ENCODE assay signal across 9 mouse cellular contexts in genomic region chr19:9033412-9034340, GRCm38 (mm10). TPM values are rescaled to one million over a fixed set of nuclear protein-coding genes. Genes with fewer than 3 reads are reported as not detected.
A peak's percentile ranks its signal among the peaks of the same experiment; 100 is the strongest.
DNase-seq lines count a peak whose midpoint lies in the region; ATAC-seq and TF ChIP-seq lines count a peak whose summit lies in the region.
"Had no signal": no experiment of that assay in that cellular context is flagged by ENCODE, and none has a peak within 500 bp of the region (broad histone marks: within the 10 kb centered on the region; RNA-seq: fewer than 3 reads in every experiment).

No protein-coding gene starts in this region.

- TF ChIP-seq POLR2A in kidney, adult 2 months (IDR thresholded peaks at IDR 0.05; ENCODE audit: low read depth, low read length): no peak

- no peaks in the 10 kb centered on the region for H3K9me3 ChIP-seq in kidney, embryonic 14.5 days (ENCODE audit: control insufficient read depth, low read length)
- no peaks in the 10 kb centered on the region for H3K9me3 ChIP-seq in limb, embryonic 13.5 days

- H3K4me3 ChIP-seq in kidney, adult 2 months (ENCODE audit: insufficient read depth, low read depth, low read length): no peak overlapping the region
- H3K4me3 ChIP-seq in kidney, embryonic 14.5 days (ENCODE audit: low read length): no peak overlapping the region
- no peak overlapping the region for H3K4me3 ChIP-seq in limb, embryonic 13.5 days

- H3K36me3 ChIP-seq in kidney, adult 2 months (ENCODE audit: control insufficient read depth, insufficient read depth, low read length): no peaks in the 10 kb centered on the region
- no peaks in the 10 kb centered on the region for H3K36me3 ChIP-seq in kidney, embryonic 14.5 days (ENCODE audit: control insufficient read depth, insufficient read depth, low read length)
- no peaks in the 10 kb centered on the region for H3K36me3 ChIP-seq in limb, embryonic 13.5 days

- H3K27ac ChIP-seq in kidney, adult 2 months (ENCODE audit: insufficient read depth, low read depth, low read length): peak overlapping the region; percentile 32; the same call in 1 of the 2 replicates
- no peak overlapping the region for H3K27ac ChIP-seq in kidney, embryonic 14.5 days (ENCODE audit: low read depth, low read length)
- no peak overlapping the region for H3K27ac ChIP-seq in limb, embryonic 13.5 days

- no peaks in the 10 kb centered on the region; the same call in 1 of the 2 replicates for H3K4me1 ChIP-seq in kidney, adult 2 months (ENCODE audit: control insufficient read depth, insufficient read depth, low read length)
- no peaks in the 10 kb centered on the region for H3K4me1 ChIP-seq in kidney, embryonic 14.5 days (ENCODE audit: control insufficient read depth, insufficient read depth, low read length)
- H3K4me1 ChIP-seq in limb, embryonic 13.5 days: no peaks in the 10 kb centered on the region; the same call in 1 of the 2 replicates

- peak; percentile 30 for DNase-seq in kidney, adult 2 months
- DNase-seq in adrenal gland, postnatal 14 days: peak; percentile 67
- no peak for DNase-seq in right cerebral cortex, postnatal 25 days
- DNase-seq in thymus, postnatal 14 days: no peak
- DNase-seq in layer of hippocampus, postnatal 14 days (ENCODE audit: low spot score in 2 of 2): no peak

- 68% methylated on average over 9 of the region's 9 CpGs for WGBS in kidney, adult 2 months
- WGBS in kidney, embryonic 14.5 days: 53% methylated on average over 9 of the region's 9 CpGs
- WGBS in limb, embryonic 13.5 days: 59% methylated on average over 9 of the region's 9 CpGs

- ATAC-seq in kidney, embryonic 14.5 days (ENCODE audit: low FRiP score, low TSS enrichment): no peak
- peak; percentile 44; the same call in 1 of the 2 replicates for ATAC-seq in limb, embryonic 13.5 days (ENCODE audit: low FRiP score, low read depth)
- peak; percentile 84 for ATAC-seq in megakaryocyte progenitor cell, adult 5-6 weeks (replicated peaks; ENCODE audit: poor library complexity)

- no peak overlapping the region for H3K9ac ChIP-seq in kidney, embryonic 14.5 days (ENCODE audit: low read depth, low read length)
- H3K9ac ChIP-seq in limb, embryonic 13.5 days: no peak overlapping the region

- no peak overlapping the region for H3K4me2 ChIP-seq in kidney, embryonic 14.5 days (replicated peaks; ENCODE audit: low read depth, low read length)
- H3K4me2 ChIP-seq in limb, embryonic 13.5 days (replicated peaks): no peak overlapping the region

- no peak for TF ChIP-seq CTCF in kidney, adult 2 months (conservative IDR thresholded peaks at IDR 0.05; ENCODE audit: insufficient read depth, insufficient read length, low read depth, low read length)

- no peaks in the 10 kb centered on the region for H3K27me3 ChIP-seq in kidney, adult 2 months (replicated peaks; ENCODE audit: control insufficient read depth, insufficient read depth, low read length)
- H3K27me3 ChIP-seq in kidney, embryonic 14.5 days (ENCODE audit: control insufficient read depth, insufficient read depth, low read length): no peaks in the 10 kb centered on the region
- no peaks in the 10 kb centered on the region for H3K27me3 ChIP-seq in limb, embryonic 13.5 days

RNA-seq across cellular contexts. Expression of gene Ahnak, which starts 44.6 kb away (rescaled TPM):
- 11.9 TPM in 2 replicates for polyA plus RNA-seq in kidney, adult 2 months (2012; rRNA removed)
- 7.0 and 10.0 TPM in 2 replicates for polyA plus RNA-seq in kidney, embryonic 14.5 days (2014; fragmentation: Nextera tagmentation; extraction: Ambion mirVana)
- 157 and 186 TPM in 2 replicates for total RNA-seq in adrenal gland, postnatal 14 days (2021)
- polyA plus RNA-seq in limb, embryonic 13.5 days (2015; fragmentation: Nextera tagmentation; extraction: Ambion mirVana): 35.2 and 35.6 TPM in 2 replicates
- 6.5 and 10.6 TPM in 2 replicates for total RNA-seq in megakaryocyte progenitor cell, adult 5-6 weeks (2015)
- total RNA-seq in megakaryocyte progenitor cell, adult 5-6 weeks (2017): 11.7 and 17.2 TPM in 2 replicates
- 10 to 100 TPM; 20.7 to 22.5 TPM for total RNA-seq in layer of hippocampus, postnatal 14 days (2021)

RNA-seq across cellular contexts. Expression of gene Scgb1a1, which starts 54.1 kb away (rescaled TPM):
- polyA plus RNA-seq in kidney, adult 2 months (2012; rRNA removed): 0.22 TPM in 1 of 2 replicates, not detected in the other
- not detected in 2 replicates for polyA plus RNA-seq in kidney, embryonic 14.5 days (2014; fragmentation: Nextera tagmentation; extraction: Ambion mirVana)
- 4.4 TPM in 1 of 2 replicates, not detected in the other for total RNA-seq in adrenal gland, postnatal 14 days (2021)
- not detected in 2 replicates for polyA plus RNA-seq in limb, embryonic 13.5 days (2015; fragmentation: Nextera tagmentation; extraction: Ambion mirVana)
- total RNA-seq in megakaryocyte progenitor cell, adult 5-6 weeks (2015): not detected in 2 replicates
- total RNA-seq in megakaryocyte progenitor cell, adult 5-6 weeks (2017): not detected in 2 replicates
- total RNA-seq in layer of hippocampus, postnatal 14 days (2021): not detected
- polyA plus RNA-seq: forebrain, embryonic 14.5 days had no signal

Comparison
In these comparisons a context has a peak if more than half of its experiments do, and no peak if none do; other contexts are left out.
1. DNase-seq: peak in kidney, adult 2 months (single experiment) and adrenal gland, postnatal 14 days (single experiment); none in right cerebral cortex, postnatal 25 days (single experiment), thymus, postnatal 14 days (single experiment) and layer of hippocampus, postnatal 14 days (0 of 2).